Mouse (Mus musculus): ENCODE measurements around the gene Syna. TPM values are rescaled to one million over a fixed set of nuclear protein-coding genes. Genes with fewer than 3 reads are reported as not detected.

Syna gene
- polyA plus RNA-seq, 1 experiment from 2014 or later: 0.13 TPM

- no peaks in the 10 kb centered on the region for H3K4me1 ChIP-seq (replicated peaks; ENCODE audit: control insufficient read depth, insufficient read depth, low read length)
- H3K9me3 ChIP-seq (ENCODE audit: control insufficient read depth): no peaks in the 10 kb centered on the region
- 52% methylated on average over 8 of the region's 8 CpGs for WGBS
- H3K36me3 ChIP-seq (ENCODE audit: control insufficient read depth, insufficient read depth): no peaks in the 10 kb centered on the region
- H3K9ac ChIP-seq (ENCODE audit: low read depth, low read length): no peak overlapping the region
- TF ChIP-seq CTCF (IDR thresholded peaks at IDR 0.05; ENCODE audit: low read depth): no peak
- no peaks in the 10 kb centered on the region for H3K27me3 ChIP-seq (replicated peaks; ENCODE audit: control insufficient read depth, insufficient read depth, low read length)
- H3K27ac ChIP-seq (ENCODE audit: low read depth, low read length): peak overlapping the region; percentile 73
- no peak for ATAC-seq
- no peak overlapping the region for H3K4me3 ChIP-seq (ENCODE audit: low read depth, low read length)
- H3K4me2 ChIP-seq (replicated peaks; ENCODE audit: low read depth): no peak overlapping the region
Measured at GRCm38 (mm10) chr5:134568964-134569491, 9.1 kb upstream of the Syna start.

GRCm38 (mm10) chr5:134568030-134568429 lies 8.1 kb upstream of the Syna start:
- no peak for TF ChIP-seq CTCF (IDR thresholded peaks at IDR 0.05; ENCODE audit: low read depth)
- ATAC-seq: no peak
- no peaks in the 10 kb centered on the region for H3K27me3 ChIP-seq (replicated peaks; ENCODE audit: control insufficient read depth, insufficient read depth, low read length)
- H3K4me3 ChIP-seq (ENCODE audit: low read depth, low read length): no peak overlapping the region
- no peaks in the 10 kb centered on the region for H3K9me3 ChIP-seq (ENCODE audit: control insufficient read depth)
- no peak overlapping the region for H3K4me2 ChIP-seq (replicated peaks; ENCODE audit: low read depth)
- no peak overlapping the region; the same call in 1 of the 2 replicates for H3K27ac ChIP-seq (ENCODE audit: low read depth, low read length)
- H3K4me1 ChIP-seq (replicated peaks; ENCODE audit: control insufficient read depth, insufficient read depth, low read length): no peaks in the 10 kb centered on the region; the same call in 1 of the 2 replicates
- no peaks in the 10 kb centered on the region for H3K36me3 ChIP-seq (ENCODE audit: control insufficient read depth, insufficient read depth)
- H3K9ac ChIP-seq (ENCODE audit: low read depth, low read length): no peak overlapping the region
- WGBS: 70% methylated on average over 3 of the region's 3 CpGs

GRCm38 (mm10) chr5:134567445-134567844 lies 7.5 kb upstream of the Syna start:
- Histone ChIP-seq H3K4me3 (ENCODE audit: low read depth, low read length) (no peak overlapping the region), H3K27ac (ENCODE audit: low read depth, low read length) (no peak overlapping the region), H3K27me3 (replicated peaks; ENCODE audit: control insufficient read depth, insufficient read depth, low read length) (no peaks in the 10 kb centered on the region), H3K4me1 (replicated peaks; ENCODE audit: control insufficient read depth, insufficient read depth, low read length) (no peaks in the 10 kb centered on the region; the same call in 1 of the 2 replicates), H3K9me3 (ENCODE audit: control insufficient read depth) (no peaks in the 10 kb centered on the region), H3K36me3 (ENCODE audit: control insufficient read depth, insufficient read depth) (no peaks in the 10 kb centered on the region), H3K4me2 (replicated peaks; ENCODE audit: low read depth) (no peak overlapping the region), H3K9ac (ENCODE audit: low read depth, low read length) (no peak overlapping the region)
- no peak for ATAC-seq
- no peak for TF ChIP-seq CTCF (IDR thresholded peaks at IDR 0.05; ENCODE audit: low read depth)
- WGBS: 70% methylated on average over 4 of the region's 4 CpGs

GRCm38 (mm10) chr5:134565696-134566095 lies 5.7 kb upstream of the Syna start:
- H3K27ac ChIP-seq (ENCODE audit: low read depth, low read length): no peak overlapping the region
- ATAC-seq: no peak
- no peaks in the 10 kb centered on the region; the same call in 1 of the 2 replicates for H3K4me1 ChIP-seq (replicated peaks; ENCODE audit: control insufficient read depth, insufficient read depth, low read length)
- H3K9ac ChIP-seq (ENCODE audit: low read depth, low read length): no peak overlapping the region
- H3K36me3 ChIP-seq (ENCODE audit: control insufficient read depth, insufficient read depth): no peaks in the 10 kb centered on the region
- H3K4me2 ChIP-seq (replicated peaks; ENCODE audit: low read depth): no peak overlapping the region
- no peaks in the 10 kb centered on the region for H3K27me3 ChIP-seq (replicated peaks; ENCODE audit: control insufficient read depth, insufficient read depth, low read length)
- no peaks in the 10 kb centered on the region for H3K9me3 ChIP-seq (ENCODE audit: control insufficient read depth)
- WGBS: 93% methylated on average over 6 of the region's 6 CpGs
- no peak overlapping the region for H3K4me3 ChIP-seq (ENCODE audit: low read depth, low read length)
- TF ChIP-seq CTCF (IDR thresholded peaks at IDR 0.05; ENCODE audit: low read depth): no peak

GRCm38 (mm10) chr5:134564272-134564671 lies 4.3 kb upstream of the Syna start:
- no peak for TF ChIP-seq CTCF (IDR thresholded peaks at IDR 0.05; ENCODE audit: low read depth)
- Histone ChIP-seq H3K9me3 (ENCODE audit: control insufficient read depth) (no peaks in the 10 kb centered on the region), H3K27me3 (replicated peaks; ENCODE audit: control insufficient read depth, insufficient read depth, low read length) (no peaks in the 10 kb centered on the region), H3K4me3 (ENCODE audit: low read depth, low read length) (no peak overlapping the region), H3K4me1 (replicated peaks; ENCODE audit: control insufficient read depth, insufficient read depth, low read length) (no peaks in the 10 kb centered on the region; the same call in 1 of the 2 replicates), H3K4me2 (replicated peaks; ENCODE audit: low read depth) (no peak overlapping the region), H3K9ac (ENCODE audit: low read depth, low read length) (no peak overlapping the region), H3K36me3 (ENCODE audit: control insufficient read depth, insufficient read depth) (no peaks in the 10 kb centered on the region), H3K27ac (ENCODE audit: low read depth, low read length) (no peak overlapping the region)
- ATAC-seq: no peak
- 97% methylated on average over 2 of the region's 2 CpGs for WGBS

- no peak overlapping the region for H3K4me2 ChIP-seq (replicated peaks; ENCODE audit: low read depth)
- no peak overlapping the region for H3K27ac ChIP-seq (ENCODE audit: low read depth, low read length)
- no peaks in the 10 kb centered on the region for H3K9me3 ChIP-seq (ENCODE audit: control insufficient read depth)
- no peaks in the 10 kb centered on the region for H3K36me3 ChIP-seq (ENCODE audit: control insufficient read depth, insufficient read depth)
- no peaks in the 10 kb centered on the region for H3K27me3 ChIP-seq (replicated peaks; ENCODE audit: control insufficient read depth, insufficient read depth, low read length)
- no peak overlapping the region for H3K9ac ChIP-seq (ENCODE audit: low read depth, low read length)
- no peak for TF ChIP-seq CTCF (IDR thresholded peaks at IDR 0.05; ENCODE audit: low read depth)
- H3K4me1 ChIP-seq (replicated peaks; ENCODE audit: control insufficient read depth, insufficient read depth, low read length): no peaks in the 10 kb centered on the region; the same call in 1 of the 2 replicates
- ATAC-seq: peak; percentile 63
- no peak overlapping the region for H3K4me3 ChIP-seq (ENCODE audit: low read depth, low read length)
- WGBS: 52% methylated on average over 16 of the region's 16 CpGs
Measured at GRCm38 (mm10) chr5:134560450-134561171, 640 bp upstream of the Syna start.

Data from intestine, postnatal 0 days (tissue).